Mouse (Mus musculus): Measurements from ENCODE around the gene Rusc2. TPM values are rescaled to one million over a fixed set of nuclear protein-coding genes. Genes with fewer than 3 reads are reported as not detected.
A peak's percentile ranks its signal among the peaks of the same experiment; 100 is the strongest.

Gene Rusc2
- total and polyA plus RNA-seq, 3 experiments, result 27.5 to 45.3 (median 43.5) TPM

DNA sequence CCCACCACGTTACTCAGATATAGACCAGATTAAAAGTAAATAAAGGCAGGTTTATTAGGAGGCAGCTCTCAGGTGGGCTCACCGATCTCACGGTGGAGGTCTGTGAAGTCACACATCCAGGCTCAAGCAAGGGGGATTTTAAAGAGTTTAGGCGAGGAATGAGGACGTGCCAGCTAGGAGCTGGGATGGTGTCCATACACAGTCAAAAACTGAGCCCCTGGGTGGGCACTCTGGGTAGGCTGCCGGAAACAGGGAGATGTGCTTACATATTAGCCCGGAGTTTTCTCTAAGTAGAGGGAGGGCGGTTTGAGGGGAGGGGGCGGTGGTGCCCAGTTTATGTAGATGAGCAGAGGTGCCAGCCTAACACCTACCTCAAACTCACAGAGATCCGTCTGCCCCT, 828 bp upstream of the Rusc2 start:
- Histone ChIP-seq H3K36me3 (ENCODE audit: control insufficient read depth, insufficient read depth, low read length) (peaks cover 16% of the 10 kb centered on the region), H3K27me3 (ENCODE audit: control insufficient read depth, insufficient read depth, low read length) (no peaks in the 10 kb centered on the region), H3K4me1 (ENCODE audit: control insufficient read depth, insufficient read depth, low read length) (peaks cover 12% of the 10 kb centered on the region), H3K27ac (peak overlapping the region; percentile 100), H3K79me2 (replicated peaks; ENCODE audit: control insufficient read depth, insufficient read depth, low read length) (no peaks in the 10 kb centered on the region; the same call in none of the 2 replicates), H3K4me3 (peak overlapping the region; percentile 100), H3K9ac (ENCODE audit: low read depth, low read length) (peak overlapping the region; percentile 99)
- WGBS, result 64% methylated on average over 10 of the region's 10 CpGs
- intact Hi-C loops (cut with DNase I), result loop anchor here (2.0 kb wide), 1 partner anchor 114 kb away; the partner anchor contains the start of gene Atp8b5
- DNase-seq, result no peak
- TF ChIP-seq EP300 (IDR thresholded peaks at IDR 0.05; ENCODE audit: insufficient read depth, low read depth, low read length), result no peak
- no peak for TF ChIP-seq POLR2A (IDR thresholded peaks at IDR 0.05; ENCODE audit: insufficient read depth, low read depth, low read length)
- TF ChIP-seq CTCF (IDR thresholded peaks at IDR 0.05), result no peak

- Histone ChIP-seq H3K79me2 (replicated peaks; ENCODE audit: control insufficient read depth, insufficient read depth, low read length) (no peaks in the 10 kb centered on the region; the same call in none of the 2 replicates), H3K36me3 (ENCODE audit: control insufficient read depth, insufficient read depth, low read length) (peaks cover 16% of the 10 kb centered on the region), H3K27me3 (ENCODE audit: control insufficient read depth, insufficient read depth, low read length) (no peaks in the 10 kb centered on the region), H3K27ac (peak overlapping the region; percentile 100), H3K4me1 (ENCODE audit: control insufficient read depth, insufficient read depth, low read length) (peaks cover 15% of the 10 kb centered on the region), H3K9ac (ENCODE audit: low read depth, low read length) (peak overlapping the region; percentile 99), H3K4me3 (peak overlapping the region; percentile 100)
- no peak for DNase-seq
- intact Hi-C loops (cut with DNase I), result loop anchor here (1.0 kb wide), 4 partner anchors 12 to 44 kb away; no protein-coding TSS in a partner anchor
- WGBS, result 2% methylated on average over 31 of the region's 33 CpGs
- no peak for TF ChIP-seq CTCF (IDR thresholded peaks at IDR 0.05)
- 0 out of 2 replicates have a peak, but pooled peaks have one; percentile 21 for TF ChIP-seq EP300 (IDR thresholded peaks at IDR 0.05; ENCODE audit: insufficient read depth, low read depth, low read length)
- TF ChIP-seq POLR2A (IDR thresholded peaks at IDR 0.05; ENCODE audit: insufficient read depth, low read depth, low read length), result no peak
Observed at GRCm38 (mm10) chr4:43382155-43383020, 609 bp downstream of the Rusc2 start.

DNA sequence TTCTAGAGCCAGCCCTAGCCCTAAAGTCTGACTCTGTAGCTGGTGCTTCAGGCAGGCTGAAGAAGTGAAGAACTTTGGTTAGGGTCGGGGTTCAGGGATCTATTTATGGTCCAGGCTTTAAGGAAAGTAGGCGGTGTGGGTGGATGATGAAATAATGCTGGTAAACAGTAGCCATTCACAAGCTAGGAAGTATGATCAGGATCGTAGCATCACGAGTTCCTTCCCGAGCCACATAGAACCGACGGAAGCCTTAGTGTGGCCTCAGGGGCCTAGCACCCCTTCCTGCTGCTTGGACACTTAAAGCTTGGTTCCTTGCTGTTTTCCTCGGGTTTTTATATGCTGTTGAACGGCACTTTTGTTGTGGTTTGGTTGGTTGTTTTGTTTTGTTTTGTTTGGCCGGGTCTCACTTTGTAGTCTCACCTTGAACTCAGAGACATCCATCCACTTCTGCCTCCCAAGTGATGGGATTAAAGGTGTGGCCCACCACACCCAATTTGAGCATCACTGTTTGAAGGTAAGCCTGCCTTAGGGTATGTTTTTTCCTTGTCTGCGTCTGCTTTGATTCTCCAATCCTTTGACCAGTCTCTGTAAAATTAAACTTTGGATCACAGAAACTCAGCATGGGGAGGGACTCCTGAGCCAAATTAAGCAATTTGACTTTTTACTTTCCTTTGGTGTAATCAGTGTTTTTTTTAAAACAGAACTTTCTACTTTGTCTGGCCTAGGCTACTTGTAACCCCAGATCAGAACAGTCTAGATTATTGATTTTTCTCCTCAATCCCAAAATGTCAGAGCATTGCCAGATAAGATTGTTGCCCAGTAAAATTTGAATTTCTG, 1.7 kb downstream of the Rusc2 start:
- TF ChIP-seq CTCF (IDR thresholded peaks at IDR 0.05), result no peak
- TF ChIP-seq POLR2A (IDR thresholded peaks at IDR 0.05; ENCODE audit: insufficient read depth, low read depth, low read length), result no peak
- no peak for TF ChIP-seq EP300 (IDR thresholded peaks at IDR 0.05; ENCODE audit: insufficient read depth, low read depth, low read length)

DNA sequence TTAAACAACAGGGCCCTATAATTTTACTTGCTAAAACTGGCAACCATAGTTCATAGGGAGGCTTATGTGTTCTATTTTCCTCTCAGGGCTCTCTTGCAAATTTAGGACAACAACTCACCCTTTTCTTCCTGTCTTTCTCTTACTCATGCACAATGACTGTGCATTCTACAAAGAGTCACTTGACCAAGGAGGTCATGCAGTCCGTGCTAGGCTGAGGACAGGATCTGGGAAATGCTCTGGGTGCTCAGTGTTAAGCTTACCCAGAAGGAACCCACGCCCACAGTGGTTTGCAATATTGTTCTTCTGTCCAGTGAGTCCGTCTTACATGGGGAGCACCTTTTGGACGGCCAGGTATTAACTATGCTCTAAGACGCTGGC, 2.3 kb downstream of the Rusc2 start:
- intact Hi-C loops (cut with DNase I), result no loop called here
- DNase-seq, result peak in 1 of 2 experiments; percentile 20
- TF ChIP-seq POLR2A (IDR thresholded peaks at IDR 0.05; ENCODE audit: insufficient read depth, low read depth, low read length), result peak; percentile 34
- TF ChIP-seq CTCF (IDR thresholded peaks at IDR 0.05), result no peak
- WGBS, result 60% methylated on average over 5 of the region's 5 CpGs
- H3K4me1 ChIP-seq (ENCODE audit: control insufficient read depth, insufficient read depth, low read length), result peaks cover 15% of the 10 kb centered on the region
- H3K27ac ChIP-seq, result peak overlapping the region; percentile 100
- no peaks in the 10 kb centered on the region for H3K27me3 ChIP-seq (ENCODE audit: control insufficient read depth, insufficient read depth, low read length)
- H3K36me3 ChIP-seq (ENCODE audit: control insufficient read depth, insufficient read depth, low read length), result peaks cover 18% of the 10 kb centered on the region
- peak overlapping the region; percentile 23; the same call in 1 of the 2 replicates for H3K9ac ChIP-seq (ENCODE audit: low read depth, low read length)
- H3K4me3 ChIP-seq, result peak overlapping the region; percentile 100
- H3K79me2 ChIP-seq (replicated peaks; ENCODE audit: control insufficient read depth, insufficient read depth, low read length), result peaks cover 3% of the 10 kb centered on the region

More for the DNA sequence above, 1.7 kb downstream of the Rusc2 start:
- intact Hi-C loops (cut with DNase I), result no loop called here
- H3K4me3 ChIP-seq, result peak overlapping the region; percentile 100
- no peaks in the 10 kb centered on the region for H3K27me3 ChIP-seq (ENCODE audit: control insufficient read depth, insufficient read depth, low read length)
- H3K36me3 ChIP-seq (ENCODE audit: control insufficient read depth, insufficient read depth, low read length), result peaks cover 16% of the 10 kb centered on the region
- 24% methylated on average over 11 of the region's 11 CpGs for WGBS
- peaks cover 1% of the 10 kb centered on the region for H3K79me2 ChIP-seq (replicated peaks; ENCODE audit: control insufficient read depth, insufficient read depth, low read length)
- H3K27ac ChIP-seq, result peak overlapping the region; percentile 100
- peak overlapping the region; percentile 76 for H3K9ac ChIP-seq (ENCODE audit: low read depth, low read length)
- H3K4me1 ChIP-seq (ENCODE audit: control insufficient read depth, insufficient read depth, low read length), result peaks cover 15% of the 10 kb centered on the region
- DNase-seq, result peak; percentile 48 to 50

- Histone ChIP-seq H3K27ac (peak overlapping the region; percentile 100), H3K9ac (ENCODE audit: low read depth, low read length) (no peak overlapping the region), H3K36me3 (ENCODE audit: control insufficient read depth, insufficient read depth, low read length) (peaks cover 22% of the 10 kb centered on the region), H3K4me3 (no peak overlapping the region), H3K79me2 (replicated peaks; ENCODE audit: control insufficient read depth, insufficient read depth, low read length) (peaks cover 3% of the 10 kb centered on the region), H3K27me3 (ENCODE audit: control insufficient read depth, insufficient read depth, low read length) (no peaks in the 10 kb centered on the region), H3K4me1 (ENCODE audit: control insufficient read depth, insufficient read depth, low read length) (peaks cover 18% of the 10 kb centered on the region)
- WGBS, result 94% methylated on average over 3 of the region's 3 CpGs
- TF ChIP-seq POLR2A (IDR thresholded peaks at IDR 0.05; ENCODE audit: insufficient read depth, low read depth, low read length) (no peak), CTCF (IDR thresholded peaks at IDR 0.05) (no peak), EP300 (IDR thresholded peaks at IDR 0.05; ENCODE audit: insufficient read depth, low read depth, low read length) (no peak)
- intact Hi-C loops (cut with DNase I), result no loop called here
- no peak for DNase-seq
Observed at GRCm38 (mm10) chr4:43384541-43384940, 2.8 kb downstream of the Rusc2 start.
